Mouse (Mus musculus) megakaryocyte, embryonic 14.5 days (primary cell): ENCODE measurements around the gene Cdh22. TPM values are rescaled to one million over a fixed set of nuclear protein-coding genes. Genes with fewer than 3 reads are reported as not detected.

Source experiments
- H3K27me3 ChIP-seq: replicated peaks from 2 replicates; pipeline ENCODE3; 2012; ENCODE audit warnings: inconsistent platforms
- H3K36me3 ChIP-seq: replicated peaks from 2 replicates; pipeline ENCODE3; 2012; ENCODE audit warnings: low read length, inconsistent platforms, mixed read lengths
- H3K4me1 ChIP-seq: 2 replicates; pipeline ENCODE4 v1.6.1; 2012; ENCODE audit warnings: inconsistent platforms
- H3K4me3 ChIP-seq: replicated peaks from 2 replicates; pipeline ENCODE3; 2012; ENCODE audit warnings: moderate library complexity, mild to moderate bottlenecking, inconsistent platforms
- H3K9me3 ChIP-seq: 2 replicates; pipeline ENCODE4 v1.6.1; 2012; ENCODE audit warnings: inconsistent platforms
- FLI1 ChIP-seq: IDR thresholded peaks from 2 replicates; pipeline ENCODE4 v1.6.1; 2012; ENCODE audit warnings: low read length, inconsistent platforms, mixed read lengths
- GATA1 ChIP-seq: IDR thresholded peaks from 3 replicates; pipeline ENCODE4 v1.6.1; 2012; ENCODE audit warnings: mixed read lengths, low read length, inconsistent platforms, borderline replicate concordance
- polyA plus RNA-seq: library from polyadenylated mRNA; stranded (reverse); fragments of >175 nt; gene quantifications from 2 replicates; pipeline ENCODE4 v1.2.3, GENCODE M21; 2012; ENCODE audit warnings: low replicate concordance; ENCODE audit not compliant: insufficient read depth

The Cdh22 gene
- polyA plus RNA-seq, 1 experiment, result 0.23 TPM

DNA sequence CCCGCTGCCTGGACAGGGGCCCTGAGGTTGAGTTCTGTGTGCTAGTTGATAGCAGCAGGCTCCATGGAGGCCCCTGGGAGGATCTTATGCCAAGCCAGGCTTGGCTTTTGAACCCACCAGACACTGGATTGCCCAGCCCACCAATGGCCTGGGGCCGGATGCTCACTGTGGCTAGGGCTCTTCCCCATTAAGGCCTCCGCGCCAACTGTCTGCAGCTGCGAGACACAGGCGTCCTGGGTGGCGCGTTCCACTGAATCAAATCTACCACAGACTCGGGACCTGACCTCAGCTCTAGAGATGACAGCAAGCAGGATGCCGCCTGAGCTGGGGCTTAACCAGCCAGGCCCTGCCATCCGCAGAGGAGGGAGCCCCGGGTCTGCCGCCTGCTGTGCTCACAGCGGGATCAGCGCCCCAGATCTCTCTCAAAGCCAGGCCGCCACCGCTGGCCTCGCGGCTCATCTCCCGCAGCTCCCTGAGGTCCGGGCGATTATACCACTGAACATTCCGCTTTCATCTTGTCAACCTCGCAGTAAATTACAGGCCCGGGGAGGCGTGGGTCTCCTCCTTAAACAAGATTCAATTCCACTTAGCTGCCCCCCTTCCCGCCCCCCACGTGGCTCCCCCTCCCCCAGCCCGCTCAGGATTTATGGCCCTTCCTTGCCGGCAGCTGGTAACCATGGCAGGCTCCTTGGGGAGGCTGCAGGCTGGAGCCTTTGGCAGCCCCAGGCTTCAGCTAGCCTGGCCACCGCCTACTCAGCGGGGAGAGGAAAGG, 39.1 kb downstream of the Cdh22 start:
- no peak overlapping the region for H3K4me3 ChIP-seq
- H3K36me3 ChIP-seq, result no peaks in the 10 kb centered on the region
- TF ChIP-seq GATA1 (no peak), FLI1 (no peak)
- H3K27me3 ChIP-seq, result peaks cover 87% of the 10 kb centered on the region
- no peaks in the 10 kb centered on the region for H3K4me1 ChIP-seq
- peaks cover 33% of the 10 kb centered on the region for H3K9me3 ChIP-seq

DNA sequence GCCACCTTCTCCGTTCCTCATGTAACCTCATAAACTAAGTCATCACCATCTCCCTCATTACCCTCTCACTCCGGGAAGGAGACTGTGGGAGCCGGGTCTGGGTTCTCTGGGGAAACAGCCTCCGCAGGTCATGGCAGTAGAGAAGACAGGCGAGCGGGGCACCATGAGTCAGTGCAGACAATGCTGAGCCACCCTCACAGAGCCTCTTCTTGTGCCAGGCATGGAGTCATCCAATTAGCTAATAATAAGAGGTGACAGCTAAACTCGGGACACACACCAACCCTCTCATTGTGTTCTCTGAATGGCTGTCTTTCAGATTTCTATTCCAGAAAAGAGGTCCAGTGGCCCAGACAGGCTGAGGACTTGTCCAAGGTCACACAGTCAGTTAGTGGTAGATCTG, 43.2 kb downstream of the Cdh22 start:
- Histone ChIP-seq H3K36me3 (no peaks in the 10 kb centered on the region), H3K27me3 (peaks cover 83% of the 10 kb centered on the region), H3K4me3 (no peak overlapping the region), H3K4me1 (no peaks in the 10 kb centered on the region), H3K9me3 (peaks cover 11% of the 10 kb centered on the region)
- TF ChIP-seq FLI1, result no peak
- no peak for TF ChIP-seq GATA1

DNA sequence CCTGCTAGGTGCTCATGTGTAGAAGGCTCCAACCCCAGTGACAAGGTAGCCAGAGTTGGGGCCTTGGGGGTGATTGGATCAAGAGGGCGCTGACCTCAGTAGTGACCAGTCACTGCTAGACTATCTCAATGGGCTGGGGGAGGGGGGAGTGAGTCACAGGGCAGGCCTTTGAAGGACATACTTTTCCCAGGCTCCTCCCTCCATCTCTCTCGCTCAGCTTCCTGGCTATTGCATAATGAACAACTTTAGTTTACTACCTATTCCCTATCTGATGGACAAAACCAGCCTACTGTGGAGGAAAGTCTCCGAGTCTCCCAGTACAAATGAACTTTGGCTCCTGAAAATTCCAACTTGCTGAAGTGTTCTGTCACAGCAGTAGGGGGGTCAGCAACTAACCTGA, 45.1 kb downstream of the Cdh22 start:
- Histone ChIP-seq H3K4me1 (no peaks in the 10 kb centered on the region), H3K9me3 (peaks cover 10% of the 10 kb centered on the region), H3K4me3 (no peak overlapping the region), H3K36me3 (no peaks in the 10 kb centered on the region), H3K27me3 (peaks cover 71% of the 10 kb centered on the region)
- TF ChIP-seq FLI1, result no peak
- no peak for TF ChIP-seq GATA1

DNA sequence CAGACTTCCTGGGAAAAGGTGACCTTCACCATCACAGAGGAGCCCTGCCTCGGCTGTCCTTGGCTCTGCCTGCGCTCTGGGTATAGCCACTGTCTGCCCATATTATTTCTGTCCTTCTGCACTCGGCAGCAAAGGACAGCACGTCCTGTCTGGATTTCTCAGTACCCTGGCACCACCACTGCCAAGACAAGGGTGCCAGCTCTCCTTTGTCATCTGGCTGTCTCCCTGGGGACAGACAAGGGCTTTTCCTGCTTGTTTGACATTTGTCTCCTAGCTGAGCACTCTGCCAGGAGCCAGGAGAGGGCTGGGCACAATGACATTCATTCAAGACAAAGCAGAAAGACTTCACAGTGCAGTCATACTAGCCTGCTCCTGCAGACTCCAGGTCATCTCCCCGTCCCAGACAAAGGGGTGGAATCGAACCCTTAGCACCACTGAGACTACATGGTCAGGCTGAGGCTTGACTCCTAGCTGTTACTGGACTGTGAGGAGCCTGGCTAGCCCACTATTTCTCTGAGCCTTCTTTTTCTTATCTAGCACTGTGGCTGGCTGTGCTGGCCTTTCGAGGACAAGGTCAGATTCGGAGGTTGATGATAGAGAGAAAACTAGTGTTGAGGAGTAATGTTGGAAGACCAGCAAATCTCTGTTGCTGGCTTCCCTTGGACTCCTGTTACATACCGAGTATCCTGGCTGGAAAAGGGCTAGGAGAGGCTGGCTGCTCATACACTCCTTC, 46.8 kb downstream of the Cdh22 start:
- no peak overlapping the region for H3K4me3 ChIP-seq
- no peaks in the 10 kb centered on the region for H3K36me3 ChIP-seq
- no peak for TF ChIP-seq GATA1
- peaks cover 4% of the 10 kb centered on the region; the same call in 1 of the 2 replicates for H3K9me3 ChIP-seq
- peaks cover 72% of the 10 kb centered on the region for H3K27me3 ChIP-seq
- H3K4me1 ChIP-seq, result no peaks in the 10 kb centered on the region

DNA sequence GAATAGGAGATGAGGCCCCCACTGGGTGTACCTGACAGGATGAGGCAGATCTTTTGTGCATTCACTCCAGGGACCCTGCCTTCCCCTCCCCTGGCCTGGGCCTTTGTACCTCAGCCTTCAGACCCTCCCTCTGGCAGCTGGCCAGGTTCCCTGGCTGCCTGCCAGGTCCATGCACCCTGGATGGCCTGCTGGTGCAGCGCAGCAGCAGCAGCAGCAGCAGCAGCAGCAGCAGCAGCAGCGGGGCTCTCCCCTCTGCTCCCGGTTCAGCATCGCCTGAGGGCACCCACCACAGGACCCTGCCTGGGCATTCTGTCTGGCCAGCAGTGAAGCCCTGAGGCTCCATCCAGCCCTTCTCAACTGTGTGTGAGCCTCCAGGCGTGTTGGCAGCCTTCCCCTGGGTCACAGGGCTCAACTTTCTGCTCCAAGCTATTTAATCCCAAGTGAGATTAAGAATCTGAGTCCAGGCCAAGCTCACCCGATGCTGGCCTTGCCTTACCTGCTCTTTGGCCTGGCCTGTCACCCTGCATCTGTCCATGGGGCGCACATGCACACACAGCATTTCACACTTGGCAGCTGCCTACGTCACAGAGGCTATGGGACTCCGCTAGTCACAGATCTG, 50.5 kb downstream of the Cdh22 start:
- TF ChIP-seq GATA1 (no peak), FLI1 (no peak)
- Histone ChIP-seq H3K4me1 (no peaks in the 10 kb centered on the region), H3K27me3 (peaks cover 79% of the 10 kb centered on the region), H3K36me3 (no peaks in the 10 kb centered on the region), H3K4me3 (no peak overlapping the region), H3K9me3 (no peaks in the 10 kb centered on the region)

DNA sequence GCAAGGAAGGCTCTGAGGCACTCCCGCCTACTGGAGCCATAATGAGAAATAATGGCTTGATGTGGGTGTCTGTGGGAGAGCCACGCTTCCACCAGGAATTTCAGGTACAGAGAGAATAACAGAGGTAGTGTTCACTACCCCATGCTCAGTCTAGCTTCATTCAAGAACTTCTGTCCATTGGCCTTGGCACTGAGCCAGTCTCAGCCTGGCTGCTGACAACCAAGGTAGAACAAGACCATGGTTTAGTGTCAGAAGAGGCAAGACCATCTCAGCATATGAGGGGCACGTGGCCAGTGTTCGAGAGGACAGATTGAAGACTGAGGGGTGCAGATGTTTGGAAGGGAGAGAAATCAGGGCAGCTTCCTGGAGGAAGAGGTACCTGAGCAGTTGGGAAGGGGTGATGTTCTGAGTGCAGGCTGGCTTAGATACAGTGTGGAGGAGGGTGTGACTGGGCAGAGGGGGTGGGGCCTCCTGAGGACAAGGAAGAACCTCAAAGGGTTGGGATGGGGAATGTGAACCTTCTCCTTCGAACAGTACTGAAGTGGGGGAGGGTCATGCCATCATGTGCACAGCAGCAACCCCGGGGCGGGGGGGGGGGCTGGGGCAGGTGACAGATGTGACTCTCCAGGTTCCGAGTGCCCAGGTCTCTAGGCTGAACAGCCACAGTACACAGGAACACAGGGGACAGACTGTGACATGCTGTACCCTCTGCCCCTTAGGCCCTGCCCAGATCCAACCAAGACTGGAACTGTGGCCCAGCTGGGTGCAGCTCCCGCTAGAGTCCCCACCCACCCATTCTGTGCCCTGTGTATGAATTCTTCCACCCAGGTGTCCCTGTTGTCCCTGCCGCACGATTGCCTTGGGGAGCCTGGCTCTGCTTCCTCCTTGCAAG, 52.3 kb downstream of the Cdh22 start:
- H3K36me3 ChIP-seq, result no peaks in the 10 kb centered on the region
- H3K9me3 ChIP-seq, result no peaks in the 10 kb centered on the region
- H3K4me3 ChIP-seq, result no peak overlapping the region
- TF ChIP-seq GATA1 (no peak), FLI1 (no peak)
- no peaks in the 10 kb centered on the region for H3K4me1 ChIP-seq
- peaks cover 80% of the 10 kb centered on the region for H3K27me3 ChIP-seq

DNA sequence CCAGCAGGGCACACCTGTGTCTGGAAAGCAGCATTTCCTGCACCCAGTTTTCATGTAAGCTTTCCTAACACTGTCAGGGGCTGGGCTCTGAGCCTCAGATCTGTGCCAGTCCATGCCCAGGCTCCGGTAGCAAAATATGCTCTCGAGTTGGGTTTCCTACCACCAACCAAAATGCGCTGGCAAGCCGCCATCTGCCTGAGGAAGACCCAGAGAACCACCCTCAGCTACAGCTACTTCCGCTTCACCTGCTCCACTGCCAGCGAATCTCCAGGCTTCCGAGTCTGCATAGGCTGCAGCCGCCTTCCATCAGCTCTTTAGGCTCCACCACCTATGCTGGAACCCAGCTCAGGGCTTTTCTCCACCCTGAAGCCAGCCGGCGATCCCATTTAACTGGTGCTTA, 55.4 kb downstream of the Cdh22 start:
- no peaks in the 10 kb centered on the region for H3K36me3 ChIP-seq
- H3K27me3 ChIP-seq, result peaks cover 91% of the 10 kb centered on the region
- H3K4me1 ChIP-seq, result no peaks in the 10 kb centered on the region
- H3K9me3 ChIP-seq, result no peaks in the 10 kb centered on the region
- H3K4me3 ChIP-seq, result no peak overlapping the region
- TF ChIP-seq GATA1 (no peak), FLI1 (no peak)

DNA sequence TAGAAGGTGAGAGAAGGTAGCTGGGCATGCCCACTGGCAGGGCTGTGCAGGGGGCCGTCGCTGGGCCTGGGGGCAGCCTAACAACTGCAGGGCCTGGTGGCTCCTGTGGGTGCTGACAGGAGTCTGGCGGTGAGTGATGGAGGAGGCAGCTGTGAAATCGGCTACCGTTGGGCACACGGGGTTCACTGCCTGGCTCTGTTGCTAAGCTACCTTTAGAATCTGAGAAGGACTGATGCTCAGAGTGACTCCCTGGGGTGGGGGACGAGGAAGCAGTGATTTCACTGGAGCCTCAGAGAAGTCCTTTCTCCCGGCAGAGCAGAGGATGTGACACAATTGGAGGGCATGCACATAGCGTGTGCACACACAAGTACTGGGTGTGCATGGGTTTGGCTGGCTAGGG, 57.7 kb downstream of the Cdh22 start:
- H3K27me3 ChIP-seq, result peaks cover 82% of the 10 kb centered on the region
- H3K9me3 ChIP-seq, result no peaks in the 10 kb centered on the region
- H3K36me3 ChIP-seq, result no peaks in the 10 kb centered on the region
- TF ChIP-seq FLI1 (no peak), GATA1 (no peak)
- H3K4me1 ChIP-seq, result no peaks in the 10 kb centered on the region
- H3K4me3 ChIP-seq, result no peak overlapping the region

DNA sequence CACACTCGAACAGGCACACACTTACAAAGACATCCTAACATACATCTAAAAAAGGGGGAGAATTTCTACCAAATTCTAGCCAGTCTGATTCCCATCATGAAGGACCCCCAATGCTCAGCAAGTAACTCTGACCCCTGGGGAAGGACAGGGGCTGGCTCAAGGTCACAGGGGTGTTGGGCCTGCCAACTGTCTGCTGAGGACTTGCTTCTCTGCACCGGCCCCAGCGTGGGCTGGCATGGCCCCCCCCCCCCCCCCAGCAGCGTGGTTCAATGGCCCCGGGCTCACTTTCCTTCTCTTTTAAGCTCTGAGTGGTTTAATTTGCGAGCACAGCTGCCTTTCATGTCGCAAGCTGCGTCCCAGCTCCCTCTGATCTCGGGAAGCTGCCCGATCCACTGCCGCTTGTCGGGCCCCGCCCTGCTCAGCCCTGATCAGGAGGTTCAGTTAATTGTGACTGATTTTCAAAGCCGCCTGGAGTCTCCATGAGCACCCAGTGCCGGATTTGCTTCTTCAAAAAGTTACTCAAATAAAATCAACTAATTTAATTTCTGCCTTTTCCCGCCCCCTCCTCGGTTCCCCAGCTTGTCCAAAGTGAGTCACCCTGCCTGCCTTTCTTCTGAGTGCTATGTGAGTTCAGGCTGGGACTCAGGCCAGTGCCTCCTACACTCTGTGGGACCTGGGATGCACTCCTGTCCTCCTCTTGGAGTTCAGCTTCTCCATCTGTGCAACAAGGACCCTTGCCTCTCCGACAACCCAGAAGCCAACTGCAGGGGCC, 67.8 kb downstream of the Cdh22 start:
- TF ChIP-seq FLI1 (no peak), GATA1 (no peak)
- Histone ChIP-seq H3K9me3 (no peaks in the 10 kb centered on the region), H3K4me3 (no peak overlapping the region), H3K4me1 (no peaks in the 10 kb centered on the region), H3K27me3 (peaks cover 82% of the 10 kb centered on the region), H3K36me3 (no peaks in the 10 kb centered on the region)
